Mouse (Mus musculus): ENCODE results near the gene Bloc1s3.

Bloc1s3 gene

GRCm38 (mm10) chr7:19455186-19455585 is 53.0 kb downstream of the Bloc1s3 start:
- no peak for ATAC-seq (ENCODE audit: low TSS enrichment)

Data from frontal cortex, adult (tissue).